Mouse (Mus musculus): Measurements from ENCODE around the gene A730049H05Rik.
A peak's percentile ranks its signal among the peaks of the same experiment; 100 is the strongest.

Gene A730049H05Rik

GRCm38 (mm10) chr6:92827360-92827759 lies 11.1 kb downstream of the A730049H05Rik start:
- DNase-seq (ENCODE audit: low read depth, low spot score), result peak; percentile 82

DNA sequence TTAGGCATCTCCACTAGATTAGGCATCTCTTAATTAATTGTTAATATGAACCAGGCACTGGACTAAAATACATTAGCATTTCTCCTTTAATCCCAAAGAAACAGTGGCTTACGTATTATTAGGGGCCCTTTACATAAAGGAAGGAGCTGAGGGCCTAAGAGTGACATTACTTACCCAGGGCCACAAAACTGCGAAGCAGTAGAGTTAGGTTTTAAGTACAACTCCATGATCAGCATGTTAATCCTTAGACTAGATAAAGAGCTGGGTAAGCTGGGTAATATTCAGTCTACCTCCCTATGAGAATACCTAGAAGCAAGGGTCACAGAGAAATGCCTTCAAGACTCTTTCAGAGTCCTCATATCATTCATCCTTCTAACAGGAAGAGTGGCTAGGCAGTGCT lies 12.9 kb downstream of the A730049H05Rik start:
- no peak for DNase-seq (ENCODE audit: low read depth, low spot score)

GRCm38 (mm10) chr6:92831106-92831505 lies 14.8 kb downstream of the A730049H05Rik start:
- no peak for DNase-seq (ENCODE audit: low read depth, low spot score)

GRCm38 (mm10) chr6:92842000-92842399 lies 25.7 kb downstream of the A730049H05Rik start:
- DNase-seq (ENCODE audit: low read depth, low spot score), result no peak

- DNase-seq (ENCODE audit: low read depth, low spot score), result peak; percentile 58
Observed at GRCm38 (mm10) chr6:92843474-92843873, 27.2 kb downstream of the A730049H05Rik start.

DNA sequence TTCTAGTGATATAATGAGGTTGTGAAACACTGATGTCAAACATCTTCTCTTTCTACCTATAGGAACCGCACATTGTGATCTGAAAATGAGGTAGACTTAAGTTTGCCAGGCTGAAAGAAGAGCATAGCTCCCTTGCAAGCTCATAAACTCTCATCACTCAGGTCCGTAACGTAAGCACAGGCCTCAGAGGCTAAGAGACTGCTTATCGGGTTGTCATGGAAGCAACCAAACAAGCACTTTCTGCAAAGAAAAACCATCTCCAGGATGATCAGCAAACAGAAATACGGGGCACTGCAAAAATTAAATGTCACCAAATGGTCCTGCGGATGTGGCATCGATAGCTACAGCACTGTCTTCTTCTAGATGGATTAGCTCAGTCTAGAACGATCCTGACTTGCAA lies 29.6 kb downstream of the A730049H05Rik start:
- no peak for DNase-seq (ENCODE audit: low read depth, low spot score)

DNA sequence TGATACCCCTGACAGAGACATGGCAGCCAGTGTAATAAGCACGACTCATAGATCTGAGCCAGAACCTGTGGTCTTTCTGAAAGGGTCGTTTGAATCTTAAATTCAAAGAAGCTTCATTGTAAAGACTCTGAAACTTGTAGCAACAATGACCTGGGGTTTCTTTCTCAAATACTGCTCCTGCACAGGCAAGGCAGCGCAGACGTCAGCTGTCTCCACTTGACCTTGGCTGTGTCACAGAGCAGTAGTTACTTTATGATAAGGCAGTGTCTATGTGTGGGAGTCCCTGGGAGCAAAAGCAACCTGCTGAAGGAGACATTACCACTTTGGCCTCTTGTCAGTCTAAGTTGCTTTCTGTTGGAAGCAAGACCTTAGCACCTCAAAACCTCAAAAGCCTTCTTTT lies 30.3 kb downstream of the A730049H05Rik start:
- DNase-seq (ENCODE audit: low read depth, low spot score), result no peak

- no peak for DNase-seq (ENCODE audit: low read depth, low spot score)
Observed at GRCm38 (mm10) chr6:92849208-92849607, 32.9 kb downstream of the A730049H05Rik start.

GRCm38 (mm10) chr6:92850250-92850649 lies 34.0 kb downstream of the A730049H05Rik start:
- peak; percentile 42 for DNase-seq (ENCODE audit: low read depth, low spot score)

GRCm38 (mm10) chr6:92854873-92855272 lies 38.6 kb downstream of the A730049H05Rik start:
- DNase-seq (ENCODE audit: low read depth, low spot score), result no peak

DNA sequence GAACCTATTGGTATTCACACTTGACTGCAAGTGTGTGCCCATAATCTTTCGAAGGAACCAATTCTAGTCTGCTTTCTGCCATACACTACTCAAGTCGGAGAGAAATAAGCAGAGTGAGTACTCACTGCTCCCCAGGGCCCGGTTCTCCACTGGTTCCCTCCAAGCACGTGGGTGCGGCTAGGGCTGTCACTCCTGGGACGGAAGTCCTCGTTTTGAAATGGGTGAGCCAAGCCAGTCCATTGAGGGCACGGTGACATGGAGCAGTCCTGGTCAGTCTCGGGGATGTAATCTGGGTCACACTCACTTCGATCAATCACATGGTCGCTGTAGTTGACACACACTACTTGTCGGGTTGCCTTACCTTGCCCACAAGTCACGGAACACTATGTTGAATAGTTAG lies 41.5 kb downstream of the A730049H05Rik start:
- DNase-seq (ENCODE audit: low read depth, low spot score), result no peak

- no peak for DNase-seq (ENCODE audit: low read depth, low spot score)
Observed at GRCm38 (mm10) chr6:92858721-92859510, 42.6 kb downstream of the A730049H05Rik start.

GRCm38 (mm10) chr6:92860285-92860912 lies 44.1 kb downstream of the A730049H05Rik start:
- no peak for DNase-seq (ENCODE audit: low read depth, low spot score)

DNA sequence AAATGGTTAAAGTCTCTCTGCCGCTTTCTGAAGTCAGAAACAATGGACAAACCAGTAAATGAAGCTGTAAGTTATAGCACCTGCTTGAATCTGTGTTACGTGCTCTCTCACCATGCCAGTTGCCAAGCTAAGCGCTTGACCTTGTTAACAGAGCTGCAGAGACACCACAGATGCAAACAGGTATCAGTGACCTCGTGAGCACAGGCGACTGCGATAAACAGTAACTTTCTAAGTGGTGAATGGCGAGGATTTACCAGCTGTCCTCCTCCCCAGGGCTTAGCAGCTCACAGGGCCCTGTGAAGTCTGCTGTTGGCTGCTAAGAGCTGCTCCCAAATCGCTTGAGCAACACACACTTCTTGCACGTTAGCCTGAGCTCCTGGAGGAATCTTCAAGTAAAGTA lies 46.3 kb downstream of the A730049H05Rik start:
- no peak for DNase-seq (ENCODE audit: low read depth, low spot score)

GRCm38 (mm10) chr6:92869089-92869581 lies 52.9 kb downstream of the A730049H05Rik start, which contains the start of gene Gm15737:
Gene Gm15737 (plus strand): TSS chr6:92869357.
- no peak for DNase-seq (ENCODE audit: low read depth, low spot score)

DNA sequence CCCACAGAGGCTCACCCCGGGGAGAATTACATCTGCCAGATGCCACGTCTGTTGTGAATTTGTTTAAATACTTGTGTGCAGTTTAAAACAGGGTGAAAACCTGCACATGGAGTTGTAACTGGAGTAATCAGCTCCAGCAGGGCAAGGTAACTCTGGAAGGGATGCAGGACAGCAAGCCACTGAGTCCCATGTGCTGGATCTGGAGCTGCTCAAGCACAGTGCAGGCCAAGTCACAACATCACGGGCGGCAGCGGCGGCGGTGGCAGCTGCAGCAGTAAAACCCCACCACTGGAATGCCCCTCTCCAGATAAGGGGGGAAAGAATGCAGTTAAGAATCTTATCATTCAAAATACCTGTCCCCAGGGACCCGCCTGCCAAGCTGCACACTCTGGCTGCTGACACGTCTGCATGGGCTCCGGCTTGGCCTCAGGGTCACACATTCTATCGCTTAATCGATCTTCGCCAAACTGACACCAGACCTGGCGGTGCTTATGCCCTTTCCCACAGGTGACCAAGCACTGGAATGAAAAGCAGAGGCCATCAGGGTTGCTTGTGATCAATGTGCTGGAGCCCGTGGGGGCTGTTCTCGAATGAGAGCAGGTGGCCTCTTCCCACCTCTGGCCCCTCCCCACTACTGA lies 53.4 kb downstream of the A730049H05Rik start:
- peak; percentile 24 for DNase-seq (ENCODE audit: low read depth, low spot score)

DNA sequence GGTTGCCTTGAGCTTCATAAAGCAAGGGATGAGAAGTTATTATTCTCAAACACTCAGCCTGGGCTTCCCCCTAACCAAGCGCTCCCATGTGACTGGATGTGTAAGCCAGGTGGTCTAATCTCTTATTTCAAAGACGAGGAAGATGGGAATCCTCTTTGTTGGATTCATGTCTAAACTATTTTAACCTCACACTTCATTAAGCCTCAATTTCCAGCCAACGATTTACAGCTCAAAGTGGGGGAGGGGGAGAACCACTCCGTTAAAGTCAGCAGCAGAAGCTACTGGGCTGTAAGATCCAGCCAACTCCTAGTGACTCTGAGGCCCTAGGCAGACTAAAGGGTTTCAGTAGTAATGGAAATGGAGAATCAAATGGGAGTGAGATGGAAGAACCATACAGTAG lies 55.5 kb downstream of the A730049H05Rik start:
- DNase-seq (ENCODE audit: low read depth, low spot score), result no peak

DNA sequence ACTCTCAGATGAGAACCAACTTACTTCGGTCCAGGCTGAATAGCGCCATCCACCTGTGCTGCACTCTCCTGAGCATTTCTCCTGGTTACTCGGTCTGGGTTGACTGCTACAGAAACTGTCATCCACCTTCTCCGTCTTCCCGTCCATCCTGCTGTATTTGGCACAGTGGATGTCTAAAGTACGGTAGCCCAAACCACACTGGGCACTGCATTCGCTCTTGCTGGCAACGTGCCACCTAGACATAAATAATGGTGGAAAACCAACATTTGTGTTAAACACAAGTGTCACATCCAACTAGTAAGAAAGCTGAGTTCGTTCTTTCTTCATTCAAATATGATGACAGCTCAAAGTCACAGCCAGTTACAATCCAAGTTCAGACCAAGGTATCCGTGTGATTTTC lies 56.5 kb downstream of the A730049H05Rik start:
- DNase-seq (ENCODE audit: low read depth, low spot score), result no peak

- DNase-seq (ENCODE audit: low read depth, low spot score), result no peak
Observed at GRCm38 (mm10) chr6:92874854-92875253, 58.6 kb downstream of the A730049H05Rik start.

- DNase-seq (ENCODE audit: low read depth, low spot score), result no peak
Observed at GRCm38 (mm10) chr6:92875340-92875739, 59.1 kb downstream of the A730049H05Rik start.

- no peak for DNase-seq (ENCODE audit: low read depth, low spot score)
Observed at GRCm38 (mm10) chr6:92876121-92876520, 59.8 kb downstream of the A730049H05Rik start.

GRCm38 (mm10) chr6:92877236-92877635 lies 61.0 kb downstream of the A730049H05Rik start:
- no peak for DNase-seq (ENCODE audit: low read depth, low spot score)
